Mouse (Mus musculus) layer of hippocampus, postnatal 14 days (tissue): Measurements from ENCODE around the gene Vkorc1. TPM values are rescaled to one million over a fixed set of nuclear protein-coding genes. Genes with fewer than 3 reads are reported as not detected.
"Not testable (repeated sequence)": the region's sequence is repeated elsewhere in the genome, so short reads cannot be mapped to it uniquely, and the experiment has no call there.

Experiments used
- DNase-seq, 2 experiments: peaks; one replicate each; pipeline ENCODE4 v3.0.0; 2021 to 2022; ENCODE audit warnings: low spot score in 2 of 2, mixed read lengths in 1 of 2
- long read RNA-seq, 2 experiments: library from polyadenylated mRNA; stranded (forward); transcript quantifications; one replicate each; pipeline ENCODE4 v2.0.0; 2021
- total RNA-seq, 2 experiments: library from RNA; stranded (reverse); gene quantifications; 2 replicates each; pipeline ENCODE4 v1.2.3; 2021

Vkorc1 gene
- 10 to 100 TPM; 20.2 to 24.7 TPM for total RNA-seq
- long read RNA-seq, experiment 1, transcript Vkorc1-201 (3 exons, 748 nt), result major isoform, 9 of 9 reads
- long read RNA-seq, experiment 1, partial matches to known transcripts, result 0 of 9 reads
- long read RNA-seq, experiment 1, other reads (novel, unspliced or antisense), result 0 of 9 reads
- long read RNA-seq, experiment 2, transcript Vkorc1-201 (3 exons, 748 nt), result major isoform, 18 of 18 reads
- long read RNA-seq, experiment 2, partial matches to known transcripts, result 0 of 18 reads
- long read RNA-seq, experiment 2, other reads (novel, unspliced or antisense), result 0 of 18 reads

DNA sequence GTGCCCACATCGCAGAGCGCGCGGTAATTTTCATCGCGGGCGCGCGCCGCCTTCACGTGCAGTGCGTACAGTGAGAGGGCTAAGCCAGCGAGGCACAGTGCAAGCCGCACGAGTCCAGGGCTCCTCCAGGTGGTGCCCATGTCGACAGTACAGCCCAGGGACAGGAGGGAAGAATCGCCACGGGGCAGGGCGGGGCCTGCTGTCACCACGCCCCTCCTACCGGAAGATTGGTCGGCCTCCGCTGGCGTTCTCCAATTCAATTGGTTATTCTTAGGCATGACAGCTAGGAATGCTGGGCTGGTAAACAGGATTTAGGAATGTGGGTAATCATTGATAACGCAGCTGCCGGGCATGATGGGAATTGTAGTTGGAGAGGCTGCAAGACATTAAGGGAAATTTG lies at the start of gene Vkorc1, which contains the start of gene Gm21974:
Vkorc1 (minus strand) TSS at position 176 of the 400 bp plus-strand sequence.
Gm21974 (minus strand) TSS at position 13 of the 400 bp plus-strand sequence.
- DNase-seq, result peak; percentile 91 to 96

DNA sequence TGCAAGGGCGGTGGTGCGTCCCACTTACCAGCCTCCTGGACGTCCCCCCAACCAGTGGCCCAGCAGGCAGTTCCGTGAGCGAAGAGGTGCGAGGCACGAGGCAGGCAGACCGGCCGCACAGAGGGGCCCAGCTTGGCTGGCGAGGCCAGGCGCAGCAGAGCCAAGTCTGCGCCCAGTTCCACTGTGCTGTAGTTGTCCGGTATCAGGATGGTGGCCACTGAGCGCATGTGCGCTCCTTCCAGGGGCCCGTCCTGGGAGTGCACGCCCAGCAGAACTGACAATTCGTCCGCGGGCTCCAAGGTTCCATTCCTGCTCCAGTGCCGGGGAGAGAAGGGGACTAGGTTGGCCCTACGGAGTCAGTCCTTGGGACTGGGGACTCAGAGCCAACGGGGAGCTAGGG lies 49.2 kb upstream of the Vkorc1 start:
- no peak for DNase-seq

GRCm38 (mm10) chr7:127942097-127942496 lies 46.7 kb upstream of the Vkorc1 start:
- not testable (repeated sequence) for DNase-seq

GRCm38 (mm10) chr7:127936216-127936884 lies 40.9 kb upstream of the Vkorc1 start:
- DNase-seq, result no peak

- no peak for DNase-seq
Measured at GRCm38 (mm10) chr7:127935748-127936159, 40.3 kb upstream of the Vkorc1 start.

DNA sequence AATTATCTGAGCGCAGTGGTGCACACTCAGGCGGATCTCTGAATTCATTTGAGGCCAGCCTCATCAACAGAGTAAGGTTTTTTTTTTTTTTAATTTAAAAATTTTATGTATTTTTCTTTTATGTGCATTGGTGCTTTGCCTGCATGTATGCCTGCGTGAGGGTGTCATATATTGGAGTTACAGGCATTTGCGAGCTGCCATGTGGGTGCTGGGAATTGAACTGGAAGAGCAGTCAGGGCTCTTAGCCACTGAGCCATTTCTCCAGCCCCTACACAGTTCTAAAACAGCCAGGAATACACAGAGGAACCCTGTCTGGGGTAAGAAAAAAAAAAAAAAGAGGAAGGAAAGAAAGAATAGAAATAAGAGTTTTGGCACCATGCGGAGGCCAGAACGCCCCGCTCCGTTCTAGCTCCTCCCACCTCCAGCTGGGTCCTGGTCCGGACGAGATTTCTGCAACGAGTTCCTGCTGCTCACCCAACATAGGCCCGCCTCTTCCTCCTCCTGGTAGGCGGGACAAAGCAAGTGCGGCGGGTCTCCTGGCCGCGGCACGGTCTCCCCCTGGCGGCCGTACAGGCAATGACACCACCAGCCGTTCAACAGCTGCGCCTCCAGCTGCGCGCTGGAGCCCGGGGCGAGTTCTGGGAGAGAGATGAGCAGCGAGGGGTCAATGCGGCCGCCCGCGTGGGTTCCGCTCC lies 39.8 kb upstream of the Vkorc1 start:
- peak; percentile 96 for DNase-seq

- DNase-seq, result no peak
Measured at GRCm38 (mm10) chr7:127934075-127934474, 38.7 kb upstream of the Vkorc1 start.

GRCm38 (mm10) chr7:127932273-127933031 lies 37.0 kb upstream of the Vkorc1 start:
- no peak for DNase-seq

GRCm38 (mm10) chr7:127931351-127932135 lies 36.1 kb upstream of the Vkorc1 start:
- no peak for DNase-seq

DNA sequence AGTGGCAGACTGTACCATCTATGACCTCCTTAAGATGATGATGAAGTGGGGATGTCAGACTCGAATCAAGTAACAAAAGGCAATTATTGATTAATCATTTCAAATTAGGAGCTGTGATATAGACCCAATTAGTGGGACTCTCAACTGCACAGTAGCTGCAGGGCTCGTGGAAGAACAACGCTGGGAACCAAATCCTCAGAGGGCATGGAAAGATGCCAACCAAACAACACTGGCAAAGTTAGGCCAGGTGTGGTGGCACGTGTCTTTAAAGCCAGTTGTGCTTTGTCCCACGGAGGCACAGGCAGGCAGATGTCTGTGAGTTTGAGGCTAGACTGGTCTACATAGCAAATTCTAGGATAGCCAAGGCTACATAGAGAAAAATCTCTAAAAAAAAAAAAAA lies 35.2 kb upstream of the Vkorc1 start:
- DNase-seq, result no peak

DNA sequence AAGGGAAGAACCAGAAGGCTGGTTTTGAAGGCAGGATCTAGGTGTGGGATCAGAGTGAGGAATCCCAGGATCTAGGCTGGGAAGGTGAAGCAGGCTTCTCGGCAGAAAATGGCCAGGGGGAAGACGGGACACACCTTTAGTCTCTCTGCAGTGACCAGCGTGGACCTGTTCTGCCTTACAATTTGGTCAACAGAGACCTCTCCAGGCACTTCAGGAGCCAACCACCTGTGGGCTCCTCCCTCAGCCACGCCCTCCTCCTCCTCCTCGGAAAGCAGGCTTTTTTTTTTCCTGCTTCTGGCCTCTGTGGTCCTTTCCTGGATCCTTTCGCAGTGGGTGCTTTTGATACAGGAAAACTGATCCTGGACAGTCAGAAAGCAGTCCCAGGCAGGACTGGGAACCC lies 34.5 kb upstream of the Vkorc1 start, which contains the start of gene Prss8:
Prss8 (minus strand) TSS at position 182 of the 400 bp plus-strand sequence.
- no peak for DNase-seq

GRCm38 (mm10) chr7:127928596-127928995 lies 33.2 kb upstream of the Vkorc1 start:
- no peak for DNase-seq

GRCm38 (mm10) chr7:127927726-127928125 lies 32.3 kb upstream of the Vkorc1 start:
- no peak for DNase-seq

- DNase-seq, result no peak
Measured at GRCm38 (mm10) chr7:127926846-127927245, 31.4 kb upstream of the Vkorc1 start.

DNA sequence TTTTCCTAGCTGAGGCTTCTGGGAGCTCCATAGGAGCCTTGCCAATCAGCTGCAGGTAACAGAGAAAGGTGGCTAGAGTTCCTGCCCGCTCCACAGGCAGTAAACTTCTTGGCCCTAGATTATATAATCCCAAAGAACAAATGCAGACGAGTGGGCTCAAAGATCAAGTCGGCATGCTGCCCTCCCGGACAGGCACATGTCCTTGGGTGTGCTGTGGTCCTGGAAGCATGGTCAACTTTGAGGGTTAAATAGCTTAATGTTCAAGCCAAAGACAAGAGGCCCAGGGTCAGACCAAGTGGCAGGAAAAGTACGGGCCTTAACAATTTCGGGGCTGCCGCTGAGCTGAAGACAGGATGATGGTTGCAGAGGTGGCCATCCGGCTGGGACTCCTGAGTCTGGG lies 30.6 kb upstream of the Vkorc1 start:
- DNase-seq, result no peak

GRCm38 (mm10) chr7:127925252-127925651 lies 29.8 kb upstream of the Vkorc1 start:
- no peak for DNase-seq

DNA sequence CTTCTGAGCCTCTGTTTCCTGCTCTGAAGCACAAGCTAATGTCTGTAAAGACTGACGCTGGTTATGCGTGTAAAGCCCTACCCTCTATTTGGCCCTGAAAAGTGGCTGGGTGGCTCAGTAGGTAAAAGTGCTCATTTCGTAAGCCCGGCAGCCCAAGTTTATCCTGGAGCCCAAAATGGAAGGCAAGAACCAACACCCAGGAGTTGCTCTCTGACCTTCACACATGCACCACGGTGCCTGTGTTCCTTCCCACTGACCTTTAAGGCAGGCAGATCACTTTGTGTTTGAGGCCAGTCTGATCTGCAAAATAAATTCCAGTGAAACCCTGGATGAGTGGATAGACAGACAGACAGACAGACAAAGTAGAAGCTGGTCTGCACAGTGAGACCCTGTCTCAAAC lies 28.3 kb upstream of the Vkorc1 start:
- no peak for DNase-seq

DNA sequence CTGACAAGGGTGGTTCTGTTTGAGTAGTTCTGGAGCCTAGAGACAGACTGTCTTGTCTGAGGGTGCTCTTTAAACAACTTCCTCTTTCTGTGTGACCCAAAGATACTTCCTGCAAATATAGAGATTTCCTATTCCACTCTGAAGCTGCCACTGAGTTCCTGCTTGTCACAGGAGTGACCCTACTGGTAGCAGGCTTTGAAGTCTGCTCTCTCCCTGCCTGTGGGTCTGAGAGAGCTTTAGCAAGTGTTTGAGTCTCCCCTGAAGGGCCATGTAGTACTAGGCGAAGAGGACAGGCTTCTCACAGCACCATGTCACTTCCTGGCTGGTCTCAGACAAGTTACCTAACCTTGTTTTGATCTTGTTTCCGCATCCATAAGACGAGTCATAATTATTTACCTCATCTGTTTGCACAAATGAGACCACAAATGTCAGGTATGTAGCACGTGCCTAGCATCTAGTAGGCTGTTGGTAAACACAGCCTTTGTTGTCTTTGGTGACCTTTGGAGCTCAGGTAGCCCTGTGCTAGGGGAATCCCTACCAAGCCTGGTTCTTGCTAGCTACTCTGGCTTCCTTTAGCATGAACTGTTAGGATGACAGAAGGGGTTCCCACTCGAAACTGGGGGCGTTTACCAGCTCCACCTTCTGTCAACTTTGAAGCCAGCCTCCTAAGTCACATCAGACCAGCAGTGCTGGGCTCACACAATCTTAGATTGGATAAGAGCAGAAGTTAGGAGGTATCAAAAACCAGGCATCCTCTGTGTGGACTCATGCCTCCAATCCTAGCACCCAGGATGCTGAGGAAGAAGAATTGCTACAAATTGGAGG lies 27.2 kb upstream of the Vkorc1 start:
- DNase-seq, result no peak

GRCm38 (mm10) chr7:127921516-127921915 lies 26.1 kb upstream of the Vkorc1 start:
- no peak for DNase-seq

GRCm38 (mm10) chr7:127919290-127919689 lies 23.9 kb upstream of the Vkorc1 start:
- no peak for DNase-seq
